Mouse (Mus musculus): Measurements from ENCODE around the gene Arfgap2. TPM values are rescaled to one million over a fixed set of nuclear protein-coding genes. Genes with fewer than 3 reads are reported as not detected.

Gene Arfgap2
- total and polyA plus RNA-seq, 2 experiments from 2014 or later = 51.1 to 53.0 TPM

DNA sequence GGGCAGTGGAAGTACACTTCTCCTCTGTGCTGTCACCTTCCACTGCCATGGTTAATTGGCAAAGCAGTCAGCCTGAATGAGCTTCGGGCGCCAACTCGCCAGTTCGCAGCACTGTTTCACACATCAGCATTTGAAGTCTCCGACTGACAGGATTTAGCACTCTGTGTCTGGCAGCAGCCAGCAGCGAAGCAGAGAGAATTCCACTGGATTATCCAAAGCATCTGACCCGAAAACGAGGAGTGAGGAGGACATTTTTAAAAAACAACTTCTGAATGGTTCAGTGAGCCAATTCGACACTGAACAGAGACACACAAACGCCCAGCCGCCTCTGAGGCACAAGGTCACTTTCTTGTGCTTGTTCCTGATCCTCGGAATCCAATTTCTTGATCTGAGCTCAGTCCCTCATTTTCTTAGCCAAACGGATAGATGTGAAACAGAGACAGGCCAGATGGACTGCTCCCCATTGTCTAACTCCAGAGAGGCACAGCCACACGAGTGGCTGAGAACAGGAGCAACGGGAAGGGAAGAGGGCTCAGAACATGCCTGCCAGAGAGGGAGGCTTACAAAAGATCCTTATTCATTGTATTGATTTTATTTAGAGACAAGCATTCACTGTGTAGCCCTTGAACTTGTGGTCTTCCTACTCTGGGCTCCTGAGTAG, 60.1 kb downstream of the Arfgap2 start:
- Histone ChIP-seq H3K4me2 (ENCODE audit: low read depth, low read length, poor library complexity, severe bottlenecking) (no peak overlapping the region), H3K27ac (ENCODE audit: low read depth, low read length) (peak overlapping the region; percentile 77), H3K9ac (replicated peaks; ENCODE audit: low read length, poor library complexity, severe bottlenecking) (0 out of 2 replicates have a peak overlapping the region, but pooled peaks have one; percentile 33), H3K36me3 (ENCODE audit: insufficient read depth, low read length) (no peaks in the 10 kb centered on the region), H3K9me3 (ENCODE audit: low read length) (no peaks in the 10 kb centered on the region), H3K4me3 (ENCODE audit: low read depth, low read length) (no peak overlapping the region), H3K27me3 (ENCODE audit: insufficient read depth, low read length) (no peaks in the 10 kb centered on the region), H3K4me1 (ENCODE audit: insufficient read depth, low read length) (0 out of 2 replicates have a peak, but pooled peaks cover 4% of the 10 kb centered on the region)
- DNase-seq (ENCODE audit: low spot score) (peak; percentile 75), ATAC-seq (ENCODE audit: low FRiP score) (0 out of 2 replicates have a peak, but pooled peaks have one; percentile 18)
- 17% methylated on average over 15 of the region's 15 CpGs for WGBS
- no peak for TF ChIP-seq CTCF (IDR thresholded peaks at IDR 0.05)

Other genes starting within 250 kb of the Arfgap2 start
- gene Rapsn, start 229.4 kb upstream of the Arfgap2 start, total RNA-seq (2014; rRNA removed) = 1.7 and 2.4 TPM in 2 replicates
- gene Rapsn, start 229.4 kb upstream of the Arfgap2 start, polyA plus RNA-seq (2015; fragmentation: Nextera tagmentation; extraction: Ambion mirVana) = 0.97 and 1.2 TPM in 2 replicates
- gene Psmc3, start 211.0 kb upstream of the Arfgap2 start, total RNA-seq (2014; rRNA removed) = 166 and 183 TPM in 2 replicates
- gene Psmc3, start 211.0 kb upstream of the Arfgap2 start, polyA plus RNA-seq (2015; fragmentation: Nextera tagmentation; extraction: Ambion mirVana) = 245 and 253 TPM in 2 replicates
- 34.1 and 40.3 TPM in 2 replicates for gene Slc39a13, start 194.6 kb upstream of the Arfgap2 start, total RNA-seq (2014; rRNA removed)
- 22.7 and 26.3 TPM in 2 replicates for gene Slc39a13, start 194.6 kb upstream of the Arfgap2 start, polyA plus RNA-seq (2015; fragmentation: Nextera tagmentation; extraction: Ambion mirVana)
- gene Spi1, start 182.6 kb upstream of the Arfgap2 start, total RNA-seq (2014; rRNA removed) = 4.4 and 10.0 TPM in 2 replicates
- gene Spi1, start 182.6 kb upstream of the Arfgap2 start, polyA plus RNA-seq (2015; fragmentation: Nextera tagmentation; extraction: Ambion mirVana) = 4.0 and 4.2 TPM in 2 replicates
- gene Mybpc3, start 146.8 kb upstream of the Arfgap2 start, total RNA-seq (2014; rRNA removed) = 0.09 TPM in 1 of 2 replicates, not detected in the other
- not detected in 2 replicates for gene Mybpc3, start 146.8 kb upstream of the Arfgap2 start, polyA plus RNA-seq (2015; fragmentation: Nextera tagmentation; extraction: Ambion mirVana)
- gene Madd, start 81.1 kb upstream of the Arfgap2 start, total RNA-seq (2014; rRNA removed) = 74.8 and 87.1 TPM in 2 replicates
- gene Madd, start 81.1 kb upstream of the Arfgap2 start, polyA plus RNA-seq (2015; fragmentation: Nextera tagmentation; extraction: Ambion mirVana) = 36.9 and 39.8 TPM in 2 replicates
- gene Nr1h3, start 62.1 kb upstream of the Arfgap2 start, total RNA-seq (2014; rRNA removed) = 0.82 and 3.8 TPM in 2 replicates
- gene Nr1h3, start 62.1 kb upstream of the Arfgap2 start, polyA plus RNA-seq (2015; fragmentation: Nextera tagmentation; extraction: Ambion mirVana) = 0.70 and 1.9 TPM in 2 replicates
- gene Acp2, start 62.1 kb upstream of the Arfgap2 start, total RNA-seq (2014; rRNA removed) = 44.7 and 45.2 TPM in 2 replicates
- 35.1 and 36.4 TPM in 2 replicates for gene Acp2, start 62.1 kb upstream of the Arfgap2 start, polyA plus RNA-seq (2015; fragmentation: Nextera tagmentation; extraction: Ambion mirVana)
- gene Ddb2, start 28.0 kb upstream of the Arfgap2 start, total RNA-seq (2014; rRNA removed) = 7.9 and 11.5 TPM in 2 replicates
- 13.4 and 14.2 TPM in 2 replicates for gene Ddb2, start 28.0 kb upstream of the Arfgap2 start, polyA plus RNA-seq (2015; fragmentation: Nextera tagmentation; extraction: Ambion mirVana)
- gene Pacsin3, start 9.0 kb upstream of the Arfgap2 start, total RNA-seq (2014; rRNA removed) = 17.5 and 22.6 TPM in 2 replicates
- gene Pacsin3, start 9.0 kb upstream of the Arfgap2 start, polyA plus RNA-seq (2015; fragmentation: Nextera tagmentation; extraction: Ambion mirVana) = 17.7 and 18.7 TPM in 2 replicates
- 146 and 158 TPM in 2 replicates for gene 1110051M20Rik, start 179.7 kb downstream of the Arfgap2 start, total RNA-seq (2014; rRNA removed)
- 171 and 172 TPM in 2 replicates for gene 1110051M20Rik, start 179.7 kb downstream of the Arfgap2 start, polyA plus RNA-seq (2015; fragmentation: Nextera tagmentation; extraction: Ambion mirVana)
- gene Lrp4, start 192.5 kb downstream of the Arfgap2 start, total RNA-seq (2014; rRNA removed) = 17.1 and 19.2 TPM in 2 replicates
- gene Lrp4, start 192.5 kb downstream of the Arfgap2 start, polyA plus RNA-seq (2015; fragmentation: Nextera tagmentation; extraction: Ambion mirVana) = 3.4 TPM in 2 replicates

Data from midbrain, postnatal 0 days (tissue).